Mouse (Mus musculus): ENCODE measurements around the gene Dab2ip.

DNA sequence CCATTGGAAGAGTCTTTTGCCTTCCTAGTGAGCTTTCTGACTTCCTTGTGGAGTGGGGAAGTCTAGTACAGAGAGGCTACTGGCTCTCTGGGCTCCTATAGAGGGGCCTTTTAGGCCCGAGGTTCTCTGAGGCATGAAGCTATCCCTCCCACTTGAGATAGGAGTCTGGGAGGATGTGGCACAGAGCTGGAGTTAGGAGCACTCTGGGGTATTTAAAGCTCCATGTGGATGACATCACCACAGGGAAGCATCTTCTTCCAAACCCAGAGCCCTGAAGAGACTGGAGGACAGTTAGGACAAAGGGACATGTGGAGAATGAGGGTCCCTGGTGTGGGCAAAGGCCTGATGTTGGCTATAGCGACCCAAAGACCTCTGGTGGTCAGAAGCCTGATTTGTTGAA lies 136.0 kb downstream of the Dab2ip start:
- TF ChIP-seq CTCF (IDR thresholded peaks at IDR 0.05; ENCODE audit: low read depth, low read length) (no peak), POLR2A (IDR thresholded peaks at IDR 0.05; ENCODE audit: extremely low read depth, insufficient read depth, low read length) (no peak)

Data from liver, adult 2 months (tissue).